Comparison of ENCODE assay signal across 8 mouse cellular contexts in genomic region chr2:121294753-121295607, GRCm38 (mm10). TPM values are rescaled to one million over a fixed set of nuclear protein-coding genes. Genes with fewer than 3 reads are reported as not detected.
DNase-seq lines count a peak whose midpoint lies in the region; ATAC-seq and TF ChIP-seq lines count a peak whose summit lies in the region.

No protein-coding gene starts in this region.

- no peak for TF ChIP-seq CTCF in G1E (IDR thresholded peaks at IDR 0.05; ENCODE audit: low read depth, low read length)
- TF ChIP-seq CTCF in heart, adult 2 months (IDR thresholded peaks at IDR 0.05), result no peak
- TF ChIP-seq CTCF in liver, postnatal 0 days (IDR thresholded peaks at IDR 0.05; ENCODE audit: low read depth), result no peak

- DNase-seq in 3T3-L1 (ENCODE audit: low read depth, low spot score), result peak; percentile 74
- DNase-seq in G1E (ENCODE audit: low spot score), result peak; percentile 53
- peak; percentile 71 for DNase-seq in embryo, embryonic 10.5 days (ENCODE audit: low spot score)
- peak; percentile 57 to 73 for DNase-seq in heart, adult 2 months
- peak; percentile 75 for DNase-seq in kidney, postnatal 10 days
- DNase-seq in liver, postnatal 0 days, result no peak
- peak; percentile 80 for DNase-seq in right cerebral cortex, postnatal 14 days
- DNase-seq in thymus, adult 18-20 months, result no peak

- no peaks in the 10 kb centered on the region for H3K9me3 ChIP-seq in G1E (replicated peaks)
- H3K9me3 ChIP-seq in liver, postnatal 0 days (ENCODE audit: low read length), result no peaks in the 10 kb centered on the region

- TF ChIP-seq EP300 in heart, adult 2 months (IDR thresholded peaks at IDR 0.05; ENCODE audit: insufficient read depth, low read depth, low read length), result no peak
- TF ChIP-seq EP300 in liver, postnatal 0 days (IDR thresholded peaks at IDR 0.05; ENCODE audit: low read depth), result no peak

- TF ChIP-seq POLR2A in heart, adult 2 months (IDR thresholded peaks at IDR 0.05; ENCODE audit: insufficient read depth, low read depth, low read length), result 0 out of 2 replicates have a peak, but pooled peaks have one; percentile 40

- H3K27me3 ChIP-seq in G1E (ENCODE audit: insufficient read depth, low read length), result peaks cover 60% of the 10 kb centered on the region
- H3K27me3 ChIP-seq in heart, adult 2 months (ENCODE audit: control insufficient read depth, insufficient read depth, low read length), result no peaks in the 10 kb centered on the region
- H3K27me3 ChIP-seq in liver, postnatal 0 days (ENCODE audit: insufficient read depth, low read length), result peaks cover 87% of the 10 kb centered on the region

- no peaks in the 10 kb centered on the region for H3K79me2 ChIP-seq in heart, adult 2 months (replicated peaks; ENCODE audit: control insufficient read depth, insufficient read depth, low read length)

- H3K27ac ChIP-seq in heart, adult 2 months, result peak overlapping the region; percentile 51
- no peak overlapping the region for H3K27ac ChIP-seq in liver, postnatal 0 days (ENCODE audit: low read depth)

- intact Hi-C loops in heart, adult 2 months (cut with DNase I), result no loop called here

- 20% methylated on average over 18 of the region's 18 CpGs for WGBS in heart, adult 2 months
- WGBS in liver, postnatal 0 days (ENCODE audit: insufficient replicate concordance), result 4% methylated on average over 18 of the region's 18 CpGs

- peaks cover 56% of the 10 kb centered on the region for H3K4me1 ChIP-seq in G1E (ENCODE audit: insufficient read depth, low read depth, low read length)
- peaks cover 7% of the 10 kb centered on the region for H3K4me1 ChIP-seq in heart, adult 2 months (ENCODE audit: control insufficient read depth, insufficient read depth, low read length)
- H3K4me1 ChIP-seq in liver, postnatal 0 days (ENCODE audit: insufficient read depth), result peaks cover 3% of the 10 kb centered on the region; the same call in 1 of the 2 replicates

- H3K4me3 ChIP-seq in G1E (ENCODE audit: low read depth, low read length), result peak overlapping the region; percentile 65
- peak overlapping the region; percentile 44 for H3K4me3 ChIP-seq in heart, adult 2 months
- H3K4me3 ChIP-seq in liver, postnatal 0 days (ENCODE audit: low read depth, low read length), result no peak overlapping the region; the same call in 1 of the 2 replicates

- ATAC-seq in G1E (ENCODE audit: extremely low read depth, insufficient number of reproducible peaks, low FRiP score, poor library complexity, severe bottlenecking), result peak; percentile 38; the same call in 1 of the 2 replicates
- ATAC-seq in liver, postnatal 0 days, result no peak

- H3K36me3 ChIP-seq in G1E (replicated peaks), result peaks cover 3% of the 10 kb centered on the region
- H3K36me3 ChIP-seq in heart, adult 2 months (ENCODE audit: control insufficient read depth, insufficient read depth, low read length), result no peaks in the 10 kb centered on the region
- no peaks in the 10 kb centered on the region for H3K36me3 ChIP-seq in liver, postnatal 0 days (replicated peaks; ENCODE audit: insufficient read depth, low read length)

- peak overlapping the region; percentile 45 for H3K4me2 ChIP-seq in liver, postnatal 0 days (ENCODE audit: low read depth, low read length)

- peak overlapping the region; percentile 33 for H3K9ac ChIP-seq in heart, adult 2 months (ENCODE audit: low read depth, low read length)
- H3K9ac ChIP-seq in liver, postnatal 0 days (replicated peaks), result no peak overlapping the region

RNA-seq across cellular contexts. Expression of gene Map1a, which starts 5.6 kb away (rescaled TPM):
- 2.5 and 3.3 TPM in 2 replicates for total RNA-seq in G1E (2014; fragmentation: Nextera tagmentation)
- 0.66 and 2.2 TPM in 2 replicates for total RNA-seq in G1E (2017)
- polyA plus RNA-seq in G1E (2012), result 7.0 and 7.4 TPM in 2 replicates
- total RNA-seq in heart, adult 2 months (2021), result 1 to 10 TPM; 4.4 to 5.8 TPM
- polyA plus RNA-seq in heart, adult 2 months (2012; rRNA removed), result 3.1 and 4.3 TPM in 2 replicates
- polyA plus RNA-seq in liver, postnatal 0 days (2015; fragmentation: Nextera tagmentation; extraction: Ambion mirVana), result 0.02 and 0.04 TPM in 2 replicates

RNA-seq across cellular contexts. Expression of gene Trp53bp1, which starts 23.8 kb away (rescaled TPM):
- 41.1 and 44.1 TPM in 2 replicates for total RNA-seq in G1E (2014; fragmentation: Nextera tagmentation)
- total RNA-seq in G1E (2017), result 20.1 and 21.6 TPM in 2 replicates
- polyA plus RNA-seq in G1E (2012), result 16.2 and 25.9 TPM in 2 replicates
- total RNA-seq in heart, adult 2 months (2021), result 10 to 100 TPM; 28.3 to 29.4 TPM
- polyA plus RNA-seq in heart, adult 2 months (2012; rRNA removed), result 13.0 and 25.6 TPM in 2 replicates
- polyA plus RNA-seq in liver, postnatal 0 days (2015; fragmentation: Nextera tagmentation; extraction: Ambion mirVana), result 4.8 and 5.7 TPM in 2 replicates

Comparison
In these comparisons a context has a peak if more than half of its experiments do, and no peak if none do; other contexts are left out.
1. DNase-seq: peak in 3T3-L1 (single experiment), G1E (single experiment), embryo, embryonic 10.5 days (single experiment), heart, adult 2 months (2 of 2), kidney, postnatal 10 days (single experiment) and right cerebral cortex, postnatal 14 days (single experiment); none in liver, postnatal 0 days (single experiment) and thymus, adult 18-20 months (0 of 2).